Mouse (Mus musculus) olfactory bulb, adult 2 months (tissue): Measurements from ENCODE around the gene Sept8. TPM values are rescaled to one million over a fixed set of nuclear protein-coding genes. Genes with fewer than 3 reads are reported as not detected.

Source experiments
- H3K27ac ChIP-seq: fragments of 200-500 bp; 2 replicates; pipeline ENCODE4 v1.5.1; 2012; ENCODE audit warnings: low read depth, low read length; ENCODE audit not compliant: insufficient read depth
- H3K4me1 ChIP-seq: fragments of 200-500 bp; 2 replicates; pipeline ENCODE4 v1.6.1; 2012; ENCODE audit warnings: low read length; ENCODE audit not compliant: control insufficient read depth, insufficient read depth
- H3K4me3 ChIP-seq: fragments of 200-500 bp; 2 replicates; pipeline ENCODE4 v1.5.1; 2012; ENCODE audit warnings: mild to moderate bottlenecking, low read depth, low read length, moderate library complexity; ENCODE audit not compliant: insufficient read depth
- CTCF ChIP-seq: fragments of 200-500 bp; IDR thresholded peaks from 2 replicates; pipeline ENCODE4 v1.5.1; 2012; ENCODE audit warnings: low read depth, mild to moderate bottlenecking, low read length, moderate library complexity; ENCODE audit not compliant: insufficient read depth
- POLR2A ChIP-seq: fragments of 200-500 bp; IDR thresholded peaks from 2 replicates; pipeline ENCODE4 v1.6.1; 2012; ENCODE audit warnings: mild to moderate bottlenecking, low read depth, low read length, moderate library complexity; ENCODE audit not compliant: insufficient read depth
- WGBS: fragments of 180-500 bp; shearing (Covaris S2); methylation state at CpG from one replicate; pipeline ENCODE4 v1.1.7; 2018; 5-methylcytosine and 5-hydroxymethylcytosine counted together
- polyA plus RNA-seq: library from polyadenylated mRNA; stranded (reverse); fragments of >200 nt; gene quantifications from 2 replicates; pipeline ENCODE4 v1.2.4, GENCODE M21; 2012; ENCODE audit warnings: low replicate concordance; ENCODE audit not compliant: missing spikeins, insufficient read depth, insufficient read length

Gene Sept8
- polyA plus RNA-seq, 1 experiment, result 232 TPM

- Histone ChIP-seq H3K4me1 (peaks cover 15% of the 10 kb centered on the region), H3K4me3 (no peak overlapping the region), H3K27ac (no peak overlapping the region)
- 58% methylated on average over 3 of the region's 3 CpGs for WGBS
- TF ChIP-seq CTCF, result no peak
- TF ChIP-seq POLR2A, result no peak
Measured at GRCm38 (mm10) chr11:53493243-53493955, 25.7 kb upstream of the Sept8 start.

- no peak for TF ChIP-seq CTCF
- Histone ChIP-seq H3K4me1 (peaks cover 15% of the 10 kb centered on the region), H3K27ac (no peak overlapping the region), H3K4me3 (no peak overlapping the region)
- 66% methylated on average over 6 of the region's 6 CpGs for WGBS
Measured at GRCm38 (mm10) chr11:53495417-53495816, 23.6 kb upstream of the Sept8 start.

- H3K4me1 ChIP-seq, result peaks cover 12% of the 10 kb centered on the region
- peak overlapping the region; percentile 10; the same call in 1 of the 2 replicates for H3K27ac ChIP-seq
- 38% methylated on average over 6 of the region's 6 CpGs for WGBS
- no peak for TF ChIP-seq POLR2A
- H3K4me3 ChIP-seq, result no peak overlapping the region
Measured at GRCm38 (mm10) chr11:53496946-53497345, 22.1 kb upstream of the Sept8 start.

GRCm38 (mm10) chr11:53500569-53500968 is 18.5 kb upstream of the Sept8 start:
- peaks cover 16% of the 10 kb centered on the region for H3K4me1 ChIP-seq
- H3K27ac ChIP-seq, result no peak overlapping the region
- WGBS, result 33% methylated on average over 11 of the region's 11 CpGs
- TF ChIP-seq CTCF (no peak), POLR2A (no peak)
- H3K4me3 ChIP-seq, result no peak overlapping the region

GRCm38 (mm10) chr11:53502039-53502765 is 16.9 kb upstream of the Sept8 start:
- no peak overlapping the region for H3K27ac ChIP-seq
- TF ChIP-seq POLR2A (no peak), CTCF (no peak)
- WGBS, result 46% methylated on average over 8 of the region's 8 CpGs
- no peak overlapping the region for H3K4me3 ChIP-seq
- peaks cover 12% of the 10 kb centered on the region for H3K4me1 ChIP-seq

GRCm38 (mm10) chr11:53503738-53504137 is 15.3 kb upstream of the Sept8 start:
- Histone ChIP-seq H3K4me3 (no peak overlapping the region), H3K4me1 (peaks cover 13% of the 10 kb centered on the region), H3K27ac (no peak overlapping the region)
- 90% methylated on average over 5 of the region's 5 CpGs for WGBS
- TF ChIP-seq CTCF, result no peak
- TF ChIP-seq POLR2A, result no peak

- no peak for TF ChIP-seq POLR2A
- no peak for TF ChIP-seq CTCF
- WGBS, result 93% methylated on average over 8 of the region's 8 CpGs
- Histone ChIP-seq H3K27ac (no peak overlapping the region), H3K4me1 (peaks cover 13% of the 10 kb centered on the region), H3K4me3 (no peak overlapping the region)
Measured at GRCm38 (mm10) chr11:53504376-53504775, 14.7 kb upstream of the Sept8 start.

- H3K4me3 ChIP-seq, result no peak overlapping the region
- WGBS, result 57% methylated on average over 5 of the region's 5 CpGs
- H3K27ac ChIP-seq, result no peak overlapping the region
- H3K4me1 ChIP-seq, result peaks cover 16% of the 10 kb centered on the region
- TF ChIP-seq POLR2A (no peak), CTCF (no peak)
Measured at GRCm38 (mm10) chr11:53505026-53505663, 13.9 kb upstream of the Sept8 start.

- WGBS, result 63% methylated on average over 9 of the region's 9 CpGs
- H3K27ac ChIP-seq, result peak overlapping the region; percentile 65
Measured at GRCm38 (mm10) chr11:53507098-53507805, 11.8 kb upstream of the Sept8 start.

More at GRCm38 (mm10) chr11:53507098-53507805, 11.8 kb upstream of the Sept8 start:
- no peak for TF ChIP-seq CTCF
- no peak for TF ChIP-seq POLR2A
- H3K4me1 ChIP-seq, result peaks cover 17% of the 10 kb centered on the region
- no peak overlapping the region for H3K4me3 ChIP-seq
